Mouse (Mus musculus): Measurements from ENCODE around the gene Allc.

DNA sequence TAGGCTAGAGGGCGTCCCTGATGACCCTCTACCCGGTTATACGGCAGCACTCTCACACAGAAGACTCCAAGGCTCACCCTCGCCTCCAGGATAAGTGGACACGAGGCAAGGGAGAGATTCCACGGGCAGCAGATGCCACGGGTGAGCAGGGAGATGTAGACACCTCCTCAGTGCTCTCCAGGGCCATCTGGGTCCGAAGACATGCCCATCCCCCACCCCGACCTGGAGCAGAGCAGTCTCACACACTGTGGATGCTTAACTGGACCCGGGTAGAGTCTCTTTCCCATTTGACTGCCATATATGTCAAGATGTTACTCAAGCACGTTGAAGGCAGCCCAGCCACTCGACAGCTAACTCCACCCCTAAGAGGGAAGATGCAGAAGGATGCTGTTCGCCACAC, 8.1 kb upstream of the Allc start:
- no peak for TF ChIP-seq POLR2A (IDR thresholded peaks at IDR 0.05; ENCODE audit: insufficient read length, low read depth)
- no peak for TF ChIP-seq TCF12 (IDR thresholded peaks at IDR 0.05; ENCODE audit: insufficient read depth, poor library complexity, severe bottlenecking)
- no peak for TF ChIP-seq E2F4 (IDR thresholded peaks at IDR 0.05; ENCODE audit: insufficient read depth)
- TF ChIP-seq MYOG (IDR thresholded peaks at IDR 0.05; ENCODE audit: control insufficient read depth in 1 of 3, insufficient read depth in 1 of 3, insufficient read length in 2 of 3, low read depth in 2 of 3) = no peak
- TF ChIP-seq MYOD1 (IDR thresholded peaks at IDR 0.05; ENCODE audit: control insufficient read depth in 1 of 3, insufficient read length in 2 of 3, low read depth in 2 of 3) = no peak
- TF ChIP-seq MAX (IDR thresholded peaks at IDR 0.05; ENCODE audit: low read depth) = no peak
- no peak for TF ChIP-seq CEBPB (IDR thresholded peaks at IDR 0.05; ENCODE audit: insufficient read depth, poor library complexity, severe bottlenecking)
- no peak for TF ChIP-seq USF1 (IDR thresholded peaks at IDR 0.05; ENCODE audit: low read depth)
- TF ChIP-seq TCF3 (IDR thresholded peaks at IDR 0.05; ENCODE audit: insufficient read length, low read depth) = no peak
- TF ChIP-seq POLR2AphosphoS2 (IDR thresholded peaks at IDR 0.05; ENCODE audit: insufficient read length, low read depth) = no peak

Measured in myocyte (in vitro differentiated cells).